Mouse (Mus musculus): ENCODE data around the gene Alad.

GRCm38 (mm10) chr4:62559797-62560329, 40.1 kb upstream of the Alad start, which contains the start of gene Rgs3:
- TF ChIP-seq EP300 (optimal IDR thresholded peaks at IDR 0.05) (no peak), CTCF (IDR thresholded peaks at IDR 0.05; ENCODE audit: low read depth) (no peak)

All from stomach, postnatal 0 days (tissue).